Mouse (Mus musculus): ENCODE measurements around the gene Vasn. TPM values are rescaled to one million over a fixed set of nuclear protein-coding genes. Genes with fewer than 3 reads are reported as not detected.

The Vasn gene
- polyA plus RNA-seq, 1 experiment: 72.1 TPM

DNA sequence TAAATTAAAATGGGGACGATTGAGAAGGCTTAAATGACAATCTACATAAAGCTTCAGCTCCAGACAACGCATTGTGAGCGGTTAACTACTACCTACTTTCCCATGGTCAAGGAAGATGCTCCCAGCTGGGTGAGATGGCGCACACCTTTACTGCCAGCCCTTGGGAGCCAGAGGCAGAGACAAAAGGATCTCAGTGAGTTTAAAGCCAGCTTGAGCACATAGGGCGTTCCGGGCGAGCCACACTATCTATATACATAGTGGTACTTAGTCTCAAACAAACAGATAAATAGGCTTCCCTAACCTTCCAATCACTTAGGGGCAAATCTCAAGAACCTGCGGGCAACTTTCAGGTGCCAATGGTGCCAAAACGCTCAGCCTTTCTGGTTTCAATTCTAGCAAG is 15.7 kb upstream of the Vasn start:
- H3K4me3 ChIP-seq (ENCODE audit: insufficient read depth, low read length): peak overlapping the region; percentile 71
- peak overlapping the region; percentile 62; the same call in 1 of the 2 replicates for H3K27ac ChIP-seq (ENCODE audit: insufficient read depth, low read length)
- TF ChIP-seq CTCF (IDR thresholded peaks at IDR 0.05; ENCODE audit: borderline replicate concordance, insufficient read depth, low read length) (no peak), POLR2A (IDR thresholded peaks at IDR 0.05; ENCODE audit: low read depth, low read length) (no peak)
- H3K4me1 ChIP-seq (ENCODE audit: control insufficient read depth, insufficient read depth, low read length): no peaks in the 10 kb centered on the region

DNA sequence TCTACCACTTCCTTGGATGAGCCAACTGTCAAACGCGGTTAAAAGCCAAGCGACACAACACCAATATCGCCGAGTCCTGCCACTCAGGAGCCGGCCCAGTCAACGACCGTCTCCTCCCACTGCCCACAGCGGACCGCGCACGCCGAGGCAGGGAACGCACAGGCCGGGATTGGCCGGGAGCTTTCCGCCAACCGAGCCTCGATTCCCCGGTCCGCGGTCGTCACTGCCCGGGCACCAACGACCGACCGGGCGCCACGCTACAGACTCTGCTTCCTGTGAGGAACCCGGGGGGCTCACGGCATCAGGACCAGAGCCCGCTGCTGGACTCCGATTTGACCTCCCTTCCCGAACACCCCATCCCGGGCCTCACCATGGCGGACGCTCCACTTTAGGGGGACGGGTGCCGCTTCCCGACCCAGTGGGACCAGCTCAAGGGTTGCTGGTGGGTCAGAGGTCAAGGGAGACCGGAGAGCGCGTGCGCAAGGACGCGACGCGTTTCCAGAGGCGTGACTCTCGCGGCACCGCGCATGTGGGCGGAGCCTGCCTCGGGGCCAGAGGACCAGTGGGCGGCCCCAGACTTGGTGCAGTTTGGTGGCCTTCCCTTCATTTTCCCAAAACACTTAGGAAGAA is 15.1 kb upstream of the Vasn start, which contains the start of gene Pam16:
Gene Pam16, minus strand, starts transcription at position 508 of the 630 bp plus-strand sequence.
- Histone ChIP-seq H3K4me1 (ENCODE audit: control insufficient read depth, insufficient read depth, low read length) (no peaks in the 10 kb centered on the region), H3K27ac (ENCODE audit: insufficient read depth, low read length) (peak within 1 kb of the TSS; percentile 62), H3K4me3 (ENCODE audit: insufficient read depth, low read length) (peak within 1 kb of the TSS; percentile 71)
- TF ChIP-seq CTCF (IDR thresholded peaks at IDR 0.05; ENCODE audit: borderline replicate concordance, insufficient read depth, low read length) (no peak), POLR2A (IDR thresholded peaks at IDR 0.05; ENCODE audit: low read depth, low read length) (peak; percentile 48)

DNA sequence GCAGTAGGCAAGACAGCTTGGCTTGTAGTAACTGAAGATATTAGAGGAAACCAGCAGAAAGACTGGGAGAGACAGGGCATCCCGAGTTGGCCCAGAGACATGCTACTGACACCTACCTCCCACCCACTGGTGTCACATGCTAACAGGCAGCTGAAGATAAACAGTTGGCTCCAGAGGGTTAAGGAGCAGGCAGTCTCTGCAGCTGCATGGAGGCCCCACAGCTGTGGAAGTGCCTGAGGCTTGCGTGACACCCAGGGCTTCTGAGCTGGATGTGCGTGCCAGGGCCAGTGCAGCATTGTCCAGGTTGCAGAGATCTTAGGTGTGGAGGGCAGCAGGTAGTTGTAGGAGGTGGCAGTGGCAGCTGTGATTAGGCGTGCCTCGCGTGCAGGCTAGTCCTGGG is 12.6 kb upstream of the Vasn start:
- TF ChIP-seq POLR2A (IDR thresholded peaks at IDR 0.05; ENCODE audit: low read depth, low read length): no peak
- no peak for TF ChIP-seq CTCF (IDR thresholded peaks at IDR 0.05; ENCODE audit: borderline replicate concordance, insufficient read depth, low read length)
- Histone ChIP-seq H3K4me1 (ENCODE audit: control insufficient read depth, insufficient read depth, low read length) (no peaks in the 10 kb centered on the region), H3K4me3 (ENCODE audit: insufficient read depth, low read length) (no peak overlapping the region), H3K27ac (ENCODE audit: insufficient read depth, low read length) (no peak overlapping the region)

DNA sequence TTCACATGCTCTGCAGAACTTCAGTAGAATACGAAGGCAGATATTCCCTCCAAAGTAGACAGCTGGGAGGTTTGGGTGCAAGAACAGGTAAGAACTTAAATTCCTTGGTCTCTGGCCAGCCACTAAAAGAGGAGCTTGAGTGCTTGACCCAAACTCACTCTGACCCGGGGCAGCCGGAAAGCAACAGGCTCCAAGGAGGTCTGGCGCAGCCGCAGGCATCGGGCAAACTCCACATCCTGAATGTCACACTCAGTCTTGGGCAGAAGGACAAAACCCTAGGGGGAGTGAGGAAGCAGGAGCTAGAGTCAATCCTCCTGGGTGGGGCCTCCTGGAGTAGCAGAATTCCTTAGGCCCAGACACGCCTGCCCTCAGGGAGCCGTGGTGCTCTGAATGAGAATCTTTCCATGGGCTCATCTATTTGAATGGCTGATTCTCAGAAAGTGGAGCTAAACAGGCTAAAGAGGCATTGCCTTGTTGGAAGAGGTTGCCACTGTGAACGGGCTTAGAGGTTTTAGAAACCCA is 10.8 kb upstream of the Vasn start:
- no peak overlapping the region for H3K27ac ChIP-seq (ENCODE audit: insufficient read depth, low read length)
- no peak overlapping the region for H3K4me3 ChIP-seq (ENCODE audit: insufficient read depth, low read length)
- TF ChIP-seq CTCF (IDR thresholded peaks at IDR 0.05; ENCODE audit: borderline replicate concordance, insufficient read depth, low read length) (no peak), POLR2A (IDR thresholded peaks at IDR 0.05; ENCODE audit: low read depth, low read length) (no peak)
- H3K4me1 ChIP-seq (ENCODE audit: control insufficient read depth, insufficient read depth, low read length): no peaks in the 10 kb centered on the region

DNA sequence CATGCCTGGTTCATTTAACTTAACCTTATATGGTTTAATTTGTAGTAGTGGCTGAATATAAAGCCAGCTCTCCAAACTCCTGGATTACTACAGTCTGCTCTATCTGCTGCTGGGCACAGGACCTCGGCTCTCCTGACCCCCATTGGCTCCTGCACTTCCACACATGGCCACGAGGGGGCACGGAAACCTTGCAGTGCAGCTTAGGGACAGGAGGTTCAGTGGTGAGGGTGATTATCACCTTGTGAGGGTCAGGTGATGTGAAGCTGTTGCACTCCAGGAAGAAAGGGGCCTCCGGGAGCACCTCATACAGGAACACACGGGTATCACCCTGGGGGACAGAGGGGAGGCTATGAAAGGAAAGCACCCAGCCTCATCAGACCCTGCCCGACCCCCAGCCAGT is 9.8 kb upstream of the Vasn start:
- no peak overlapping the region for H3K27ac ChIP-seq (ENCODE audit: insufficient read depth, low read length)
- no peaks in the 10 kb centered on the region for H3K4me1 ChIP-seq (ENCODE audit: control insufficient read depth, insufficient read depth, low read length)
- H3K4me3 ChIP-seq (ENCODE audit: insufficient read depth, low read length): no peak overlapping the region
- TF ChIP-seq POLR2A (IDR thresholded peaks at IDR 0.05; ENCODE audit: low read depth, low read length) (no peak), CTCF (IDR thresholded peaks at IDR 0.05; ENCODE audit: borderline replicate concordance, insufficient read depth, low read length) (peak; percentile 99)

DNA sequence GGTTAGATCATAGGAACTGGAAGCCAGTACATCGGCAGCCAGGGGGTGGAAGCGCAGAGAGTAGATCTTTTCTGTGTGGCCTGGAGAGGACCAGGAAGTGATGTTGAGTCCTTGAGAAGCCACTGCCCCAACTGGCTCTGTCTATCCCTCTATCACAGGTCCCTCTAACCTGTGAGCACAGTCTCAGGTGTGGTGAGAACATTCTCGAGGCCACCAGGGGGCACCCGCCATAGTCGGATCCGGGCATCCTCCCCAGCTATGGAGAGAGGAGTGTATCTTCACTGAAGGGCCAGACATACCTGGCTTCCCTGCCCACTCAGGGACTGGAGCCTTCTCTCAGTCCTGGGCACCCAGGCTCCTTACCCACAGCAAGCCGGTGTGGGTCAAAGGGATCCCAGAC is 7.7 kb upstream of the Vasn start:
- no peak overlapping the region for H3K27ac ChIP-seq (ENCODE audit: insufficient read depth, low read length)
- TF ChIP-seq POLR2A (IDR thresholded peaks at IDR 0.05; ENCODE audit: low read depth, low read length) (no peak), CTCF (IDR thresholded peaks at IDR 0.05; ENCODE audit: borderline replicate concordance, insufficient read depth, low read length) (peak; percentile 39; the same call in 1 of the 2 replicates)
- no peak overlapping the region for H3K4me3 ChIP-seq (ENCODE audit: insufficient read depth, low read length)
- H3K4me1 ChIP-seq (ENCODE audit: control insufficient read depth, insufficient read depth, low read length): no peaks in the 10 kb centered on the region

DNA sequence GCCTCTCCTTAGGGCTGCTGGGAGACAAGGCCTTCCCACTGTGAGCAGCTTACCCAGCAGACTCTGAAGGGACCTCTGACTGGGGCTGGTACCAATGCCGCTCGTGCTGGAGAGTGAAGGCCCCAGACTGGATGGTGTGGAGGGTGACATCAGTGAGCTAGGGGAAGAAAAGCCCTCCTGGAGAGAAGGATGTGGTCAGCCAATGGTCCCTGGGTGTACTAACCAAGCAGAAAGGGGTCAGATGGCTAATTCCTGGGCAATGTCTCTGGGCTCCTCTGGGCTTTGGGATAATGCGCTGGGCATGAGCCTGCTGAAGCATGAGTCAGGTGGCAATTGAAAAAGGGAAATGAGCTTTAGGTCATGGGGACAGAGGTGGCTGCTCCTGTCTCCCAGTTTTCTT is 6.1 kb upstream of the Vasn start:
- H3K27ac ChIP-seq (ENCODE audit: insufficient read depth, low read length): no peak overlapping the region
- no peak overlapping the region for H3K4me3 ChIP-seq (ENCODE audit: insufficient read depth, low read length)
- no peaks in the 10 kb centered on the region for H3K4me1 ChIP-seq (ENCODE audit: control insufficient read depth, insufficient read depth, low read length)
- TF ChIP-seq POLR2A (IDR thresholded peaks at IDR 0.05; ENCODE audit: low read depth, low read length): no peak
- TF ChIP-seq CTCF (IDR thresholded peaks at IDR 0.05; ENCODE audit: borderline replicate concordance, insufficient read depth, low read length): no peak

DNA sequence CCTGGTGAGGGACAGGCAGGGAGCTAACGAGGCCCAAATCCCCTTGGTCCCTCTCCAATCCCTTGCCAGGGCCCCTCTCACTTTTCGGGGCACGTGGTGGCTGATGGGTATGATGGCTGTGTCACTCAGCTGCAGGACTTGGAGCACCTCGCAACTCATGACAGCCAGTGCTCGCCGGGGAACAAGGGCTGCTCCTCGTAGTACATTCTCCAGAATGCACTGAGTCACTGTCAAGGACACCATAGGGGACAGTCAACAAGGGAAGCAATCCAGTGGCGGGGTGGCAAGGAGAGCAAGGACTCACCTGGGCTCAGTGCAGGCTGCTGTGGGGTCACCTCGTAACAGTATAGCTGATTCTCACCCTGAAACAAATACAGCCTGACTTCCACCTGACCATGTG is 5.1 kb upstream of the Vasn start:
- Histone ChIP-seq H3K4me3 (ENCODE audit: insufficient read depth, low read length) (no peak overlapping the region), H3K27ac (ENCODE audit: insufficient read depth, low read length) (no peak overlapping the region), H3K4me1 (ENCODE audit: control insufficient read depth, insufficient read depth, low read length) (no peaks in the 10 kb centered on the region)
- TF ChIP-seq CTCF (IDR thresholded peaks at IDR 0.05; ENCODE audit: borderline replicate concordance, insufficient read depth, low read length): no peak

DNA sequence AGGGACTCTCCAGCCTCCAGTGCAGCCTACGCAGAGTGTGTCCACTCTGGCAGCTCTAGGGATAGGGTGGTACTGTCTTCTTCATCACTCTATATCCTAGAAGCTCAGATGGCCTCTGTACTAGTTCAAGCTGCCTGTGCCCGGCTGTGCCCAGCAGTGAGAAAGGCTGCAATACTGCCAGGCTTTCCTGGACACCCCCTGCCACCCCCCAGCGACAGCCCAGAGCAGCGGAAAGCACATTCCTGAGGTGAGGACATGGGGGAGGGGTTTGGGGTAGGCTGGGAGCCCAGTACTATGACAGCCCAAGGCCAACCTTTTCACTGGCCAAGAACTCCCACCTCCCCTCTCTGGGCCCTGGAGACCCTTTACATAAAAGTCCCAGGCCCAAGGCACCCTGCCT is 4.0 kb upstream of the Vasn start:
- H3K4me1 ChIP-seq (ENCODE audit: control insufficient read depth, insufficient read depth, low read length): no peaks in the 10 kb centered on the region

DNA sequence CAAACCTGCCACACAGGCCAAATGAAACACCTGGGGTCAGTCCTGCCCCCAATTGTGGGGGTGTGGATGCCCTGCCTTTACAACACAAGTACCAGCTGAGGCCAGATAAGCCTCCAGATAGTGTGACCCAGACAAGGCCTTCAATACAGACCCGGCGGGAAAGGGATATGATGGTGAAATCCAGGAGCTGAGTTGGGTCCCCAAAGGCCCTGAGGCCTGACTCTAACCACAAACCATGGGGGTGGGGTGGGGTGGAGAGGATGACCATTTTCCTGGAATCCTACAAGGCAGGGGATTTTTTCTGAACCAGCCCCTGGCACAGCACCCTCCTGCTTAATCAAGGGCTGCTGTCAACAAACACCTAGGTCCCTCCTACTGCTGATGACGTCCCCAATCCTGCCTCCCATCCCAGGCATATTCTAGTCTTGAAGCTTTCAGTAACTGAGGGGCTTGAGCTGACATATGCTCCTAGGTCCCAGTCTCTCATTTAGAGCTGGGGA is 800 bp upstream of the Vasn start:
- H3K4me1 ChIP-seq (ENCODE audit: control insufficient read depth, insufficient read depth, low read length): peaks cover 10% of the 10 kb centered on the region

More for the DNA sequence above, 4.0 kb upstream of the Vasn start:
- TF ChIP-seq CTCF (IDR thresholded peaks at IDR 0.05; ENCODE audit: borderline replicate concordance, insufficient read depth, low read length): no peak
- no peak for TF ChIP-seq POLR2A (IDR thresholded peaks at IDR 0.05; ENCODE audit: low read depth, low read length)
- Histone ChIP-seq H3K4me3 (ENCODE audit: insufficient read depth, low read length) (no peak overlapping the region), H3K27ac (ENCODE audit: insufficient read depth, low read length) (no peak overlapping the region)

More for the DNA sequence above, 800 bp upstream of the Vasn start:
- Histone ChIP-seq H3K4me3 (ENCODE audit: insufficient read depth, low read length) (no peak overlapping the region), H3K27ac (ENCODE audit: insufficient read depth, low read length) (no peak overlapping the region)
- no peak for TF ChIP-seq POLR2A (IDR thresholded peaks at IDR 0.05; ENCODE audit: low read depth, low read length)
